Mouse (Mus musculus): ENCODE measurements around the gene Gm9922. TPM values are rescaled to one million over a fixed set of nuclear protein-coding genes. Genes with fewer than 3 reads are reported as not detected.

The Gm9922 gene
- polyA plus RNA-seq, 1 experiment: 0.42 TPM

DNA sequence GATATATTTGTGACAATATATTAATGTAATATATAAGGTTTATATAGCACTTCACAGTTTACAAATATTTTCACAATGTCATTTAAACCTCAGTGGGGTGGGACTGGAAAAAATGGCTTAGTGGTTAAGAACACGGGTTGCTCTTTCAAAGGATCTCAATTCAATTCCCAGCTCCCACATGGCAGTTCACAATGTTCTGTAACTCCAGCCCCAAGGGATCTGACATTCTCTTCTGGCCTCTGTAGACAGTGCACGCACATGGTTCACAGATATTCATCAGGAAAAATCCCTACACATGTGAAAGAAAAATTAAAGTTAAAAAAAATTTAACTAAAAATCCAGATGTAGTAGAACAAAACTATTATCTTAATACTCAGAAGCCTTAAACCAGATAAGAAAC is 41.2 kb downstream of the Gm9922 start:
- no peak for DNase-seq (ENCODE audit: extremely low spot score in 1 of 2, low spot score in 1 of 2)

DNA sequence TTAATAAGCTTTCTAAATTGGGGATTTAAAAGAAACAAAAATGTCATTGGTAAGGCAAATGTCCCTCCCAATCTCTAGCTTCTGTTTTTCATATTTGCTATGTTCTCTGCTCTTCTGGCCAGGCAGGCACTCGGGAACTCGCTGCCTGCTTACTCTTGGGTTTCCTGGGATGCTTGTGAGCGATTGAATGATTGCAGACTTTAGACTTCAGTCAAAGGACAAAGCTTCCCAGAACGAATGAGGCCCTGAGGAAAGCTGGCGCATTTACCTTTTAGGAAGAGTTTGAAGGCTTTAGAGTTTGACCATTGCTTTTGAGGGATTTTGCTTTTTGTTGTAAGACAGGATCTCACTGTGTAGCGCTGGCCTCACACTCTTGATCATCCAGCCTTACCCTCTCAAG is 41.9 kb downstream of the Gm9922 start:
- no peak for DNase-seq (ENCODE audit: extremely low spot score in 1 of 2, low spot score in 1 of 2)

Other genes starting within 250 kb of the Gm9922 start
- 8.9 and 10.1 TPM in 2 replicates for gene Tbc1d4, start 120.6 kb downstream of the Gm9922 start, polyA plus RNA-seq (2012; rRNA removed)
- gene Commd6, start 89.1 kb downstream of the Gm9922 start, polyA plus RNA-seq (2012; rRNA removed): 52.0 and 59.8 TPM in 2 replicates
- 51.8 and 56.7 TPM in 2 replicates for gene Uchl3, start 75.8 kb downstream of the Gm9922 start, polyA plus RNA-seq (2012; rRNA removed)
- gene Lmo7, start 143 bp upstream of the Gm9922 start, polyA plus RNA-seq (2012; rRNA removed): 25.3 and 43.6 TPM in 2 replicates

All from frontal cortex, adult 2 months (tissue).